Comparison of ENCODE assay signal across 8 mouse cellular contexts in the genomic region with DNA sequence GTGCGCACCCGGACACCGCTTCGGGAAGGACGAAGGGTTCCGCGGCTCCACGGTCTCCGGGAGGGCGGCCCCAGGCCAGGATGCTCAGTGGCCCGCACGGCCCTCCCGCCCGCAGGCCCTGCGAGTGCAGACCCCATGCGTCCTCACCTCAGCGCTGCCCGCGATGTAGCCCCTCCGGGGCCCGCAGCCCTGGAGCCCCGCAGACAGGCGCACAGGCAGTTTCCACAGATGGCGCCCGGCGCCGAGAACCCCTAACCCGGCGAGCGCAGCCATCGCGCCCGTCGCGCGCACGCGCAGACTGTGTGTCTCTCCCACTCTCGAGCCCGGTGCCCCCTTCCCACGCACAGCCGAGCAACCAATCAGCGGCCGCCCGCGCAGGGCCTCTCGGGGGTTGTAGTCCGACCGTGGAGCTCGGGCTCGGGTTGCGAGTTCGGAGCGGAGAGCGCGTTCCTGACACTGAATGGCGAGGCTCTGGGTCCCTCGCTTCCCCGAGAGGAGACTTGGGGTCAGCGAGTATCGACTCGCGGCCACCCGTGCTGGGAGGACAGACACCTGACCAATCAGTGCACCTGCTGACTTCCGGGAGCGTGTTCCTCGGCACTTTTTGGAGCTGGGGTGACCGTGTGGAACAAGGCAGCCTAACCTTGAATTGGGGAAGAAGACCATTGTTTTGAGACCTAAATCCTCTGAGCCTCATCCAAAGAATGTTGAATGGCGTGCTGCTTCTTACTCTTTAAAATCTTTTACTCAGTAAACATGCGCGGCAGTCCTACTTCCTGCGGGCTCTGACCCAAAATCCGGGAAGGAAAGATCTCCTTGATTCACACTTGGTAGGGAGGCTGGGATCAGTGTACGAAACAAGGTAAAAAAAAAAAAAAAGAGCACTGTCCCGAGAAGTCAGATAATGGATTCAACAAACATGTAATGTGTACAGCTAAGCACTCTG. TPM values are rescaled to one million over a fixed set of nuclear protein-coding genes. Genes with fewer than 3 reads are reported as not detected.
DNase-seq lines count a peak whose midpoint lies in the region; ATAC-seq lines count a peak whose summit lies in the region.

A gene (minus strand): TSS at position 300 of the 946 bp plus-strand sequence.

- H3K4me2 ChIP-seq in intestine, embryonic 14.5 days (ENCODE audit: low read length): peak within 1 kb of the TSS; percentile 72

- ATAC-seq in intestine, embryonic 14.5 days (replicated peaks; ENCODE audit: low FRiP score, low TSS enrichment, low read depth): peak; percentile 98

- intact Hi-C loops in left cerebral cortex, postnatal 14 days (cut with DNase I): no loop called here

- H3K9me3 ChIP-seq in intestine, embryonic 14.5 days (ENCODE audit: control insufficient read depth, low read length): no peaks in the 10 kb centered on the region

- no peaks in the 10 kb centered on the region for H3K27me3 ChIP-seq in intestine, embryonic 14.5 days (replicated peaks; ENCODE audit: control insufficient read depth, insufficient read depth, low read length)

- peak within 1 kb of the TSS; percentile 68 for H3K4me3 ChIP-seq in intestine, embryonic 14.5 days (ENCODE audit: low read depth, low read length)

- no peaks in the 10 kb centered on the region for H3K36me3 ChIP-seq in intestine, embryonic 14.5 days (ENCODE audit: control insufficient read depth, insufficient read depth, low read length)

- no peak within 1 kb of the TSS for H3K27ac ChIP-seq in intestine, embryonic 14.5 days (ENCODE audit: low read depth)

- H3K4me1 ChIP-seq in intestine, embryonic 14.5 days (replicated peaks; ENCODE audit: control insufficient read depth, insufficient read depth, low read length): 0 out of 2 replicates have a peak, but pooled peaks cover 7% of the 10 kb centered on the region

- peak; percentile 94 to 97 for DNase-seq in adrenal gland, adult (ENCODE audit: inconsistent age in 2 of 2, low spot score in 1 of 2)
- DNase-seq in embryo, embryonic 10.5 days (ENCODE audit: low spot score): peak; percentile 96
- peak; percentile 92 for DNase-seq in gastrocnemius, postnatal 25 days
- peak; percentile 95 for DNase-seq in intestine, embryonic 14.5 days (ENCODE audit: low spot score)
- peak; percentile 92 to 94 for DNase-seq in left cerebral cortex, postnatal 14 days (ENCODE audit: low spot score in 2 of 2)
- peak; percentile 96 for DNase-seq in mesoderm, embryonic 11.5 days (ENCODE audit: low read depth, low spot score)
- DNase-seq in right cerebral cortex, postnatal 36 days (ENCODE audit: low spot score in 2 of 2): peak; percentile 89
- DNase-seq in yolk sac, embryonic 10.5 days (ENCODE audit: low spot score): peak; percentile 91

- under 1% methylated on average over 75 of the region's 75 CpGs for WGBS in intestine, embryonic 14.5 days

- peak within 1 kb of the TSS; percentile 74 for H3K9ac ChIP-seq in intestine, embryonic 14.5 days (ENCODE audit: low read length)

RNA-seq across cellular contexts. Expression of the gene that starts here (rescaled TPM):
- 10 to 100 TPM; 24.7 to 27.2 TPM for total RNA-seq in gastrocnemius, postnatal 25 days (2021)
- polyA plus RNA-seq in intestine, embryonic 14.5 days (2014; fragmentation: Nextera tagmentation; extraction: Ambion mirVana): 13.5 and 13.7 TPM in 2 replicates
- 10 to 100 TPM; 34.4 to 34.9 TPM for total RNA-seq in left cerebral cortex, postnatal 14 days (2021)
